Mouse (Mus musculus): ENCODE measurements around the gene Gm20388.
A peak's percentile ranks its signal among the peaks of the same experiment; 100 is the strongest.

- TF ChIP-seq CTCF (IDR thresholded peaks at IDR 0.05; ENCODE audit: low read depth) (peak; percentile 92), EP300 (IDR thresholded peaks at IDR 0.05; ENCODE audit: low read depth) (no peak)
Observed at GRCm38 (mm10) chr8:122906463-122907021, 2995.9 kb downstream of the Gm20388 start.
